Mouse (Mus musculus) liver, embryonic 16.5 days (tissue): ENCODE measurements around the gene Trmt10a. TPM values are rescaled to one million over a fixed set of nuclear protein-coding genes. Genes with fewer than 3 reads are reported as not detected.

Source experiments
- ATAC-seq: fragments of 200-750 bp; cut with Nextera tagmentation; 2 replicates; pipeline ENCODE4 v1.8.0; 2017; ENCODE audit warnings: low read depth, mild to moderate bottlenecking, moderate number of reproducible peaks, moderate library complexity
- H3K27ac ChIP-seq: fragments of 300-500 bp; sonication (generic); 2 replicates; pipeline ENCODE4 v1.5.1; 2014; ENCODE audit warnings: mild to moderate bottlenecking, low read length
- H3K27me3 ChIP-seq: fragments of 300-500 bp; sonication (generic); 2 replicates; pipeline ENCODE4 v1.6.1; 2014; ENCODE audit warnings: low read depth, low read length, mixed read lengths; ENCODE audit not compliant: control insufficient read depth, insufficient read depth
- H3K36me3 ChIP-seq: fragments of 300-500 bp; sonication (generic); 2 replicates; pipeline ENCODE4 v1.6.1; 2014; ENCODE audit warnings: mild to moderate bottlenecking; ENCODE audit not compliant: control insufficient read depth, insufficient read depth
- H3K4me1 ChIP-seq: fragments of 300-500 bp; sonication (generic); 2 replicates; pipeline ENCODE4 v1.6.1; 2014; ENCODE audit warnings: low read depth, low read length, mixed read lengths; ENCODE audit not compliant: control insufficient read depth
- H3K4me2 ChIP-seq: fragments of 300-500 bp; sonication (generic); 2 replicates; pipeline ENCODE4 v1.6.1; 2014; ENCODE audit warnings: low read depth, low read length, mixed read lengths
- H3K4me3 ChIP-seq: fragments of 300-500 bp; sonication (generic); 2 replicates; pipeline ENCODE4 v1.5.1; 2014; ENCODE audit warnings: low read depth, mild to moderate bottlenecking, low read length
- H3K9ac ChIP-seq: fragments of 300-500 bp; sonication (generic); 2 replicates; pipeline ENCODE4 v1.6.1; 2014; ENCODE audit warnings: low read depth, low read length
- H3K9me3 ChIP-seq: fragments of 300-500 bp; sonication (generic); replicated peaks from 2 replicates; pipeline ENCODE4 v1.6.1; 2016; ENCODE audit warnings: low read length; ENCODE audit not compliant: control insufficient read depth
- WGBS: fragments of 180-500 bp; shearing (Covaris S2); extraction: QIAGEN DNeasy Blood & Tissue Kit; methylation state at CpG from one replicate; pipeline ENCODE4 v1.1.7; 2014; ENCODE audit not compliant: insufficient replicate concordance; 5-methylcytosine and 5-hydroxymethylcytosine counted together
- polyA plus RNA-seq: library from polyadenylated mRNA; unstranded; fragments of >200 nt; fragmentation: Nextera tagmentation; extraction: Ambion mirVana; gene quantifications from 2 replicates; pipeline ENCODE4 v1.2.1, GENCODE M21; 2015

Trmt10a gene
- polyA plus RNA-seq, 1 experiment from 2014 or later: 4.8 TPM

GRCm38 (mm10) chr3:138182019-138182418 is 38.8 kb downstream of the Trmt10a start:
- Histone ChIP-seq H3K9ac (no peak overlapping the region), H3K4me3 (no peak overlapping the region), H3K36me3 (no peaks in the 10 kb centered on the region), H3K4me1 (no peaks in the 10 kb centered on the region), H3K27me3 (no peaks in the 10 kb centered on the region), H3K9me3 (no peaks in the 10 kb centered on the region), H3K27ac (no peak overlapping the region), H3K4me2 (no peak overlapping the region)
- WGBS: 58% methylated on average over 2 of the region's 2 CpGs
- ATAC-seq: no peak

- ATAC-seq: no peak
- WGBS: 71% methylated on average over 7 of the region's 7 CpGs
- Histone ChIP-seq H3K4me3 (no peak overlapping the region), H3K4me1 (no peaks in the 10 kb centered on the region), H3K27me3 (no peaks in the 10 kb centered on the region), H3K9me3 (no peaks in the 10 kb centered on the region), H3K9ac (no peak overlapping the region), H3K36me3 (no peaks in the 10 kb centered on the region), H3K4me2 (no peak overlapping the region), H3K27ac (no peak overlapping the region)
Measured at GRCm38 (mm10) chr3:138183371-138183770, 40.1 kb downstream of the Trmt10a start.

GRCm38 (mm10) chr3:138185290-138185689 is 42.0 kb downstream of the Trmt10a start:
- no peak overlapping the region for H3K27ac ChIP-seq
- no peaks in the 10 kb centered on the region for H3K9me3 ChIP-seq
- no peak overlapping the region for H3K4me3 ChIP-seq
- no peak for ATAC-seq
- H3K9ac ChIP-seq: no peak overlapping the region
- H3K27me3 ChIP-seq: no peaks in the 10 kb centered on the region
- no peaks in the 10 kb centered on the region for H3K4me1 ChIP-seq
- H3K36me3 ChIP-seq: no peaks in the 10 kb centered on the region
- WGBS: 59% methylated on average over 4 of the region's 4 CpGs
- H3K4me2 ChIP-seq: no peak overlapping the region

DNA sequence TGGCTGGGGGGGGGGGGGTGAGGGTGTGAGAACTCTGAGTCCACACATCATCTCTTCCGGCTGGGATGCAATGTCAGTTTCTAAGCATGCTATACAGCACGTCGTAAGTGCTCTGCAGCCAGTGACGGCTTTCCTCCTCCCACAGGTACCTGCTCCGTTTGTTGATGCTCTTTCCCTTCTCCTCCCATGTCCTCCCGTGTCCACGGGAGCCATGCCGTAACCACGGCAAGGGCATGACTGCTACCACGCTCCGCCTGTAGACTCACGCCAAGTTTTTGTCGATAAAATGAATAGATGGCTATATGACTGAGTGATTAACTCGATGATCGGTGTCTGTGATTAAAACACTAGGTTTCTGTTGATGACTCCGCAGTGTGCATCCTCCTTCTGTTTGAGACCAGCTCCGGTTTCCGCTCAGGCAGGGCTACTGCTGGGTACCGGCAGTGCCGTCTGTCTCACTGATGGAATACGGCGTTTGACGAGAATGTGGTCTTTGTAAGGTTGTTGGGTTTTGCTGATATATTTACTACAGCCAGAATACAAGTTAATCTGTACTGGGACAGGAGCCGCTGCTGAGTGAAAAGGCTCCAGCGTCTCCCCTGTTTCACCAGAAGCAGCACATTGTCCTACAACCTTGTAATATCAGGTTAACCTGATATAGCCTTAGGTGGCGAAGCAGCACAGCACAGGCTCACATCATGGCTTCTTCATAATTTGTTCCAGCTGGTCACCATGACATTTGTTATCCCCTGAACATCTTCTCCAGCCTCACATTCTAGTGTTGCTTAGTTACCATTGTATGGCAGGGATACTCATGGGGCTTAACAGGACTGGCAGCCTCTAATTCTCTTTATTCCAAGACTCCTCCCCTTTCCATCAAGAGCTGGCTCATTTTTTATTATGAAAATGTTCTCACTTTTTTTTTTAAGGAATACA is 43.0 kb downstream of the Trmt10a start:
- H3K27ac ChIP-seq: no peak overlapping the region
- H3K9ac ChIP-seq: no peak overlapping the region
- H3K36me3 ChIP-seq: no peaks in the 10 kb centered on the region
- no peak overlapping the region for H3K4me2 ChIP-seq
- H3K27me3 ChIP-seq: no peaks in the 10 kb centered on the region
- H3K4me3 ChIP-seq: no peak overlapping the region
- 80% methylated on average over 26 of the region's 26 CpGs for WGBS
- ATAC-seq: no peak
- no peaks in the 10 kb centered on the region for H3K4me1 ChIP-seq
- H3K9me3 ChIP-seq: no peaks in the 10 kb centered on the region

DNA sequence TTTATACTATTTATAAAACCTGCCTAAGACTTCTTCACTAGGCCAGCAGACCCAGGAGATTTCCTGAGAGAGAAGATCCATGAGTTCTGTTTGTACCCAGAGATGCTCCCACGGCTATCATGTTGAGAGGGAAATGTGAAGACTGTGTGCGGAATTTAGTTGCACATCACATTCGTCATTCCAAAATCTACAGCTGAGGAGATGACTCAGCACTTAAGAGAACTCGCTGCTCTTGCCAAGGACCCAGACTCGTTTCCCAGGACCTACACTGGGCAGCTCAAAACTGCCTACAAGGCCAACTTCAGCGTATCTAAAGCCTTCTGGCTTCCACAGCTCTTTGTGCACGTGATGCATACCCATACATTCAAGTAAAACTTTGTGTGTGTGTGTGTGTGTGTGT is 49.0 kb downstream of the Trmt10a start:
- Histone ChIP-seq H3K36me3 (no peaks in the 10 kb centered on the region), H3K4me3 (no peak overlapping the region), H3K27me3 (no peaks in the 10 kb centered on the region), H3K4me2 (no peak overlapping the region), H3K27ac (no peak overlapping the region), H3K4me1 (no peaks in the 10 kb centered on the region), H3K9ac (no peak overlapping the region), H3K9me3 (no peaks in the 10 kb centered on the region)
- WGBS: 57% methylated on average over 7 of the region's 7 CpGs
- no peak for ATAC-seq

- H3K36me3 ChIP-seq: no peaks in the 10 kb centered on the region
- H3K4me3 ChIP-seq: no peak within 1 kb of the TSS
- no peak within 1 kb of the TSS for H3K4me2 ChIP-seq
- WGBS: 61% methylated on average over 15 of the region's 15 CpGs
- H3K9ac ChIP-seq: no peak within 1 kb of the TSS
- no peaks in the 10 kb centered on the region for H3K9me3 ChIP-seq
- no peaks in the 10 kb centered on the region for H3K27me3 ChIP-seq
- H3K4me1 ChIP-seq: no peaks in the 10 kb centered on the region
- no peak for ATAC-seq
- H3K27ac ChIP-seq: no peak within 1 kb of the TSS
Measured at GRCm38 (mm10) chr3:138193683-138194302, 50.5 kb downstream of the Trmt10a start, which contains the start of gene 4930579F01Rik. Gene 4930579F01Rik (minus strand): TSS chr3:138193825.

DNA sequence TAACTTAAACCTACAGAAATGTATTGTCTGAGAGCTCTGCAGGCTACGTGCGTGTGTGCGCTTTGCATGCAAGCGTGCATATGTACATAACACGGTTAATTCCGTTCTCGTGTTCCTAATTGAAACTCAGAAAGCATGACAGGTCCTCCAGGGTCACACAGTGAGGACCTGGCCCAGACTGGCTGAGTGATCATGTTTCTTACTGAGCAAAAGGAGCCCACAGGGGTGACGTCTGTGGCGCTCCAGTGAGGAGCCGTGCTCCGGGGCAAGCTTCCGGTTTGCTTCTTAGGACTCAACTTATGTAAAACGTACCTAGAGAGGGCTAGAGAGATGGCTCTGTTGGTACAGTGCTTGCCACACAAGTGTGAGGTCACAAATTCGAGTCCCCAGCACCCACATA is 53.8 kb downstream of the Trmt10a start:
- Histone ChIP-seq H3K9ac (no peak overlapping the region), H3K36me3 (no peaks in the 10 kb centered on the region), H3K4me2 (no peak overlapping the region), H3K9me3 (no peaks in the 10 kb centered on the region), H3K4me1 (no peaks in the 10 kb centered on the region), H3K4me3 (no peak overlapping the region), H3K27me3 (no peaks in the 10 kb centered on the region), H3K27ac (no peak overlapping the region)
- no peak for ATAC-seq
- WGBS: 77% methylated on average over 14 of the region's 14 CpGs

- no peak overlapping the region for H3K9ac ChIP-seq
- no peaks in the 10 kb centered on the region for H3K27me3 ChIP-seq
- 57% methylated on average over 9 of the region's 9 CpGs for WGBS
- no peaks in the 10 kb centered on the region for H3K9me3 ChIP-seq
- H3K4me1 ChIP-seq: no peaks in the 10 kb centered on the region
- H3K36me3 ChIP-seq: no peaks in the 10 kb centered on the region
- no peak overlapping the region for H3K27ac ChIP-seq
- no peak for ATAC-seq
- no peak overlapping the region for H3K4me3 ChIP-seq
- H3K4me2 ChIP-seq: no peak overlapping the region
Measured at GRCm38 (mm10) chr3:138197556-138197955, 54.3 kb downstream of the Trmt10a start.
